Mouse (Mus musculus) embryonic fibroblast, embryonic 13.5 days (primary cell): ENCODE data around the gene Ecd. TPM values are rescaled to one million over a fixed set of nuclear protein-coding genes. Genes with fewer than 3 reads are reported as not detected.
A peak's percentile ranks its signal among the peaks of the same experiment; 100 is the strongest.

ENCODE experiments used
- H3K27ac ChIP-seq: 2 replicates; pipeline ENCODE4 v1.5.1; 2012; ENCODE audit warnings: low read length, control low read depth, inconsistent platforms; ENCODE audit not compliant: insufficient read depth
- H3K4me1 ChIP-seq: 2 replicates; pipeline ENCODE4 v1.6.1; 2011; ENCODE audit warnings: low read length; ENCODE audit not compliant: control insufficient read depth, insufficient read depth
- H3K4me3 ChIP-seq: 2 replicates; pipeline ENCODE4 v1.5.1; 2011; ENCODE audit warnings: mild to moderate bottlenecking, control low read depth, low read length; ENCODE audit not compliant: insufficient read depth
- CTCF ChIP-seq: IDR thresholded peaks from 2 replicates; pipeline ENCODE4 v1.5.1; 2011; ENCODE audit warnings: mild to moderate bottlenecking, control low read depth, low read length, moderate library complexity, borderline replicate concordance; ENCODE audit not compliant: insufficient read depth
- POLR2A ChIP-seq: IDR thresholded peaks from 2 replicates; pipeline ENCODE4 v1.6.1; 2011; ENCODE audit warnings: low read depth, mild to moderate bottlenecking, control low read depth, low read length, moderate library complexity
- polyA plus RNA-seq: library from polyadenylated mRNA; stranded (reverse); fragments of >200 nt; gene quantifications from 2 replicates; pipeline ENCODE4 v1.2.4, GENCODE M21; 2011; ENCODE audit warnings: low read depth; ENCODE audit not compliant: missing spikeins, insufficient read length

Gene Ecd
- polyA plus RNA-seq, 1 experiment = 38.2 TPM

GRCm38 (mm10) chr14:20294117-20294892 lies 53.6 kb downstream of the Ecd start, which contains the start of gene Nudt13:
Gene Nudt13, plus strand, starts transcription at chr14:20294697.
- Histone ChIP-seq H3K27ac (no peak within 1 kb of the TSS), H3K4me1 (peaks cover 3% of the 10 kb centered on the region; the same call in 1 of the 2 replicates), H3K4me3 (peak within 1 kb of the TSS; percentile 91)
- TF ChIP-seq CTCF (no peak), POLR2A (peak; percentile 73)

GRCm38 (mm10) chr14:20291391-20291790 lies 56.5 kb downstream of the Ecd start:
- no peaks in the 10 kb centered on the region for H3K4me1 ChIP-seq
- H3K27ac ChIP-seq = no peak overlapping the region
- no peak for TF ChIP-seq POLR2A
- no peak for TF ChIP-seq CTCF
- H3K4me3 ChIP-seq = no peak overlapping the region

Other genes with a start within 250 kb of the Ecd start
- 7.5 and 9.2 TPM in 2 replicates for gene Saysd1, start 209.6 kb downstream of the Ecd start, polyA plus RNA-seq
- gene Kcnk5, start 166.3 kb downstream of the Ecd start, polyA plus RNA-seq = 0.40 and 1.1 TPM in 2 replicates
- gene Kcnk16, start 78.9 kb downstream of the Ecd start, polyA plus RNA-seq = not detected in 2 replicates
- gene Nudt13, start 53.4 kb downstream of the Ecd start, polyA plus RNA-seq = 10.4 and 11.1 TPM in 2 replicates
- gene Fam149b, start within 50 bp of the Ecd start, polyA plus RNA-seq = 34.2 and 39.7 TPM in 2 replicates
- 58.0 and 76.8 TPM in 2 replicates for gene Dnajc9, start 40.8 kb upstream of the Ecd start, polyA plus RNA-seq
- gene Mrps16, start 45.5 kb upstream of the Ecd start, polyA plus RNA-seq = 63.6 and 65.0 TPM in 2 replicates
- gene Cfap70, start 104.1 kb upstream of the Ecd start, polyA plus RNA-seq = 1.4 TPM in 1 of 2 replicates, not detected in the other
- gene Anxa7, start 132.0 kb upstream of the Ecd start, polyA plus RNA-seq = 127 and 138 TPM in 2 replicates
- 1.2 TPM in 2 replicates for gene Mss51, start 148.8 kb upstream of the Ecd start, polyA plus RNA-seq
- 80.3 and 93.9 TPM in 2 replicates for gene Ppp3cb, start 198.5 kb upstream of the Ecd start, polyA plus RNA-seq